Mouse (Mus musculus) c-Kit-negative CD71-positive TER-119-positive erythroid progenitor cells, embryonic 14.5 days (primary cell): ENCODE results near the gene Pbxip1.
"Not testable (repeated sequence)": the region's sequence is repeated elsewhere in the genome, so short reads cannot be mapped to it uniquely, and the experiment has no call there.

Source experiments
- DNase-seq: peaks from one replicate; pipeline ENCODE4 v3.0.0-alpha.2; 2013; ENCODE audit warnings: low read depth, low spot score

Gene Pbxip1

GRCm38 (mm10) chr3:89409701-89410100 is 26.8 kb upstream of the Pbxip1 start:
- DNase-seq = no peak

DNA sequence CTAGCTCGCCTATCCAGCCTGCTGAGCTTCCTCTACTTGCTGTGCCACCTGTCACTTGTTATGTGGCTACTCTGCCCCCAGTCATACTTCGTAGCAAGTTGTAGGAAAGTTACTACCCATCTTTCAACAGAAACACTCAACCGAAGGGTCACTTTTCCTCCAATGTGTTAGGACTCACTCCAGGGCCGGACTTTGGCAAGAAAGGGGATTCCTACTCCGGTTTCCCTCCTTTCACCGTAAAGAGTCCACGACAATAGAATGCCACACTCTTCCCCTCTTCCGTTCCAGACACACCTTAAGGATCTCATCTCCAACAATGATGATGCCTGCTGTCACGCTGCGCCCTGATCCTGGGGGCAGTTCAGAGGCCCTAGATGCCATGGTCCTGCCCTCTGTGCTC is 25.6 kb upstream of the Pbxip1 start:
- DNase-seq = no peak

GRCm38 (mm10) chr3:89411490-89412393 is 24.8 kb upstream of the Pbxip1 start, which contains the start of gene Flad1:
Flad1 (minus strand) TSS chr3:89411870.
- DNase-seq = peak; percentile 100

- no peak for DNase-seq
Measured at GRCm38 (mm10) chr3:89416158-89416557, 20.3 kb upstream of the Pbxip1 start.

GRCm38 (mm10) chr3:89417131-89417530 is 19.4 kb upstream of the Pbxip1 start:
- DNase-seq = no peak

DNA sequence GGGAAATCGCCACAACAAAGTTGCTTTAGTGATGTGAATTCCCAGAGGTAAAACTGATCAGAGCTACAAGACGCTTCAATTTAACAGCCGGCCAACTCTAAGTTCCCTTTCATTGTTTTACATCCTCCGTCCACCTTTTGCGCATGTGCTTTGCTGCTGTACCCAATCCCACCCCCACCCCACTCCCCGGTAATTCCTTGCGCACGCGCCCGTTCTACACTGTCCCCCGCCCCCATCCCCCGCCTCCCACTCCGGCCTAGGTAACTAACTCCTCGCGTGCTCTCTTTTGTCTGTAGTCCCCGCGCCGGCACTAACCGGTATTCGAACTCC is 18.7 kb upstream of the Pbxip1 start:
- no peak for DNase-seq

- DNase-seq = peak; percentile 94
Measured at GRCm38 (mm10) chr3:89418170-89418860, 18.2 kb upstream of the Pbxip1 start, which contains the start of the genes Cks1b and Shc1. Cks1b (minus strand) TSS chr3:89418383. Shc1 (plus strand) TSS chr3:89418443.

DNA sequence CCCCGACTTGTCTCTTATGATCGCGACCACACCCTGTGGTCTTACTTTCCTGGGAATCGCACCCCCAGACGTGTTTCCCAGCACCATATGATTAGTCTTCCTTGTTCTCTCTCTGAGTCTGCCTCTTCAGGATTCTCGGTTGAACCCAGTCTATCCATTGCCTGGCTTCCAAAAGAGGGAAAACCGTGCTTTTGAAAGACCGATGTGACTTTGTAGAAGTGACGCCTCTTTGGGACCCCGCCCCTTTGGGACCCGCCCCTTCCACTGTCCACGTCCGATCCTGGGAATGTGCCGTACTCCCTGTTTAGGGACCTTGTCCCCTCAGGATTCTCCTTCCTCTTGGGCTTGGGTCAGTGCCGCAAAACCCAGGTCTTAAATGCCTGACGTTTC is 17.6 kb upstream of the Pbxip1 start:
- DNase-seq = no peak

DNA sequence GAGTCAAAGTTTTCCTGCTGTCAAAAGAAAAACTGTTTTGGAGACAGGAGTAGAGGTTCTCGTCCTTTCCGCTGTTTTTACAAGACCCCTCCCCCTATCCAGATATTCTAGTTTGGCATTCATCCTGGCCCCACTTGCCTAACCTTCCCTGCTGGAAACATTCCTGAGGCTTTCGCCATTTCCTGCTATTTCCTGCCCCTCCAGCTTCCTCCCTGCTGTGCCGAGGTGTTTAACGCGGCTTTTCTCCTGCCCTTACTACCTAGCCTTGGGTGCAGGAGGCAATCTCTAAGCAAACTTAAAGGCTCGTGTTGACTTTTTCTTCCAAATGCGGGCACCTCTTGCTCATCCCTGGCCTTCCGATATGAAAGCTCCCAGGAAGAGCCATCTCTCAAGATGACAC is 16.9 kb upstream of the Pbxip1 start:
- DNase-seq = no peak

GRCm38 (mm10) chr3:89419981-89420380 is 16.5 kb upstream of the Pbxip1 start:
- no peak for DNase-seq

DNA sequence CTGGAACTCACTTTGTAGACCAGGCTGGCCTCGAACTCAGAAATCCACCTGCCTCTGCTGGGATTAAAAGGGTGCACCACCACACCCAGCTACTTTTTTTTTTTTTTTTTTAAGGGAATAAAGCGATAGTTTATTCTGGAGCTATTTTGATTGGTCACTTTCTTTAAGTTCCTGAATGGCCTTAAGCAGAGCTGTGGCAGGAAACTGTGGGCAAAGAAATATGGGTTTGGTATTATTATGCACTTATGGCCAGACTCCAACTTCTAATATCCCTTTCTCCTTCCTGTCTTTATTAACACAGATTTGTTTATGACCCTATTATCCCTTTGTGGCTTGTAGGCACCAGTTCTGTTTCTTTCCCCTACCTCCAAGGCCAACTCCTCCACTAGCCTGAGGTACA is 16.1 kb upstream of the Pbxip1 start:
- DNase-seq = no peak

DNA sequence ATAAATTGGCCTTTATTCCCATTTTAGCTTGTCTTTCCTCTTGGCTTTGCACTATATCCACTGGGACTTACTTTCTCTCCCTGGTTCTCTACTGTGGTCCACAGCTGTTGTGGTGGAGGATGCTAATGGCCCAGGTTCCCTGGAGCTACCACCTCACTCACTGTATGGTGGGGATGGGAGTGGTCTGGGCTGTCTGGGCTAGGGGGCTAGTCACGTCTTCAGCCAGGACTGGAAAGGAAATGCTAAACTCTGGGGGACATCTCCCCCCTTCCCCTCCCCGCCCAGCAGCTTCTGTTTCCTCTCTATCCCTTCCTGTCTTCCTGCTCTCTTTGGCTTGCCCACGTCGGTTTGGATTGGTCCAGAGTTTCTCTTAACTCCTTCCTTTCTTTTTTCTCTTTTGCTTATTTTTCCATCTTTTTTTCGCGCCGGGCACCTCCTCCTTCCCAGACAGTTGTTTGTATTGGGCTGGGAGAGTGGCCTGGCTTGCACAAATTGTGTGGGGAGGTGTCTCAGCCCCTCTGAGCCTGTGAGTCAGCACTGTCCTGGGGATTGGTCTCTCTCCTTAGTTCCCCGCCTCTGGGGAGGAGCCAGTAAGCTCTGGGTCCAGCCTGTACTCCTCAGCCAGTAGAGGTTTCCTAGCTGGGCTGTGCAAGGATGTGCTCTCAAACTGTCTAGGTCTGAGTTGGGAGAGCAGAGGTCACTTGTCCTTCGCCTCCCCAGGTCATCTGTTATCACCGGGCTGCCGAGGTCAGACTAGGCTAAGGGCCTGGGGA is 15.3 kb upstream of the Pbxip1 start:
- peak; percentile 76 for DNase-seq

DNA sequence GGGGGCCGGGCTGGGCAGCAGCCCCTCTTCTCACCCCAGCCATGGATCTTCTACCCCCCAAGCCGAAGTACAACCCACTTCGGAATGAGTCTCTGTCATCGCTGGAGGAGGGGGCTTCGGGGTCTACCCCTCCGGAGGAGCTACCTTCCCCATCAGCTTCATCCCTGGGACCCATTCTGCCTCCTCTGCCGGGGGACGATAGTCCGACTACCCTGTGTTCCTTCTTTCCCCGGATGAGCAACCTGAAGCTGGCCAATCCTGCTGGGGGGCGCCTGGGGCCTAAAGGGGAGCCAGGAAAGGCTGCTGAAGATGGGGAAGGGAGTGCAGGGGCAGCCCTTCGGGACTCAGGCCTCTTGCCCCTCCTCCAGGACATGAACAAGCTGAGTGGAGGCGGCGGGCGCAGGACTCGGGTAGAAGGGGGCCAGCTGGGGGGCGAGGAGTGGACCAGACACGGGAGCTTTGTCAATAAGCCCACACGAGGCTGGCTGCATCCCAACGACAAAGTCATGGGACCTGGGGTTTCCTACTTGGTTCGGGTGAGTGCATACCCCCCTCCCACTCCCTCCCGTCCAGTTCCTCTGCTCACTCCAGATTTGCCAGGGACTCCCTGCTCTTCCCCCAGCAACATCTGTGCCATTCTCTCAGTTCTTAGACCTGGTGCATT is 14.6 kb upstream of the Pbxip1 start:
- no peak for DNase-seq

- no peak for DNase-seq
Measured at GRCm38 (mm10) chr3:89422556-89423205, 13.8 kb upstream of the Pbxip1 start.

DNA sequence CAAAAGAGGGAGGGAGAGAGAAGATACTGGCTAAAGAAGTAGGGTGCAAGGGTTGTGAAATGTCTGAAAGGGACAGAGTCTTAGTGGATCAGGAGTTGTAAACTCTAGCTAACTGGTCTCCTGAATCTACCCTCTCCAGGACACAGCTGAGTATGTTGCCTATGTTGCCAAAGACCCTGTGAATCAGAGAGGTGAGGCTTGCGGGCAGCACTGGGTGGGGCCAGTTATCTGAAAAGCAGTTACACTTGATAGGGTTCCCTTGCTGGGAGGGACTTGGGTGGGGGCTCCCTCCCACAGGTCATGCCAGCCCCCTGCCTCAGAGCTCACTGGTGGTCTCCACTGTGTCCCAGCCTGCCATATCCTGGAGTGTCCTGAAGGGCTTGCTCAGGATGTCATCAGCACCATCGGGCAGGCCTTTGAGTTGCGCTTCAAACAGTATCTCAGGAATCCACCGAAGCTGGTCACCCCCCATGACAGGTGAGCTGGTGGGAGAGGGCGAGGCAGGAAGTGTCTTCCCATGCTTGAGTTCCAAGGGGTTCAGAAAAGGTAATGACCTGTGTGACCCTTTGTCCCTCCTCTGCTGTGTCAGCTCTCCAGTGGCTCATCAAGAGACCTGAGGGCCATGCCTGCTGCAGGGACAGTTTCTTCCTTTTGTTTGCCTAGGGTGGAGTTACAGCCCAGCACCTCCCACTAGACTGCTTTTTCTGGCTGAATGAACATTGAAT is 11.9 kb upstream of the Pbxip1 start:
- no peak for DNase-seq

GRCm38 (mm10) chr3:89425141-89425525 is 11.4 kb upstream of the Pbxip1 start:
- no peak for DNase-seq

- no peak for DNase-seq
Measured at GRCm38 (mm10) chr3:89425876-89426275, 10.6 kb upstream of the Pbxip1 start.

- not testable (repeated sequence) for DNase-seq
Measured at GRCm38 (mm10) chr3:89429021-89429420, 7.5 kb upstream of the Pbxip1 start.

DNA sequence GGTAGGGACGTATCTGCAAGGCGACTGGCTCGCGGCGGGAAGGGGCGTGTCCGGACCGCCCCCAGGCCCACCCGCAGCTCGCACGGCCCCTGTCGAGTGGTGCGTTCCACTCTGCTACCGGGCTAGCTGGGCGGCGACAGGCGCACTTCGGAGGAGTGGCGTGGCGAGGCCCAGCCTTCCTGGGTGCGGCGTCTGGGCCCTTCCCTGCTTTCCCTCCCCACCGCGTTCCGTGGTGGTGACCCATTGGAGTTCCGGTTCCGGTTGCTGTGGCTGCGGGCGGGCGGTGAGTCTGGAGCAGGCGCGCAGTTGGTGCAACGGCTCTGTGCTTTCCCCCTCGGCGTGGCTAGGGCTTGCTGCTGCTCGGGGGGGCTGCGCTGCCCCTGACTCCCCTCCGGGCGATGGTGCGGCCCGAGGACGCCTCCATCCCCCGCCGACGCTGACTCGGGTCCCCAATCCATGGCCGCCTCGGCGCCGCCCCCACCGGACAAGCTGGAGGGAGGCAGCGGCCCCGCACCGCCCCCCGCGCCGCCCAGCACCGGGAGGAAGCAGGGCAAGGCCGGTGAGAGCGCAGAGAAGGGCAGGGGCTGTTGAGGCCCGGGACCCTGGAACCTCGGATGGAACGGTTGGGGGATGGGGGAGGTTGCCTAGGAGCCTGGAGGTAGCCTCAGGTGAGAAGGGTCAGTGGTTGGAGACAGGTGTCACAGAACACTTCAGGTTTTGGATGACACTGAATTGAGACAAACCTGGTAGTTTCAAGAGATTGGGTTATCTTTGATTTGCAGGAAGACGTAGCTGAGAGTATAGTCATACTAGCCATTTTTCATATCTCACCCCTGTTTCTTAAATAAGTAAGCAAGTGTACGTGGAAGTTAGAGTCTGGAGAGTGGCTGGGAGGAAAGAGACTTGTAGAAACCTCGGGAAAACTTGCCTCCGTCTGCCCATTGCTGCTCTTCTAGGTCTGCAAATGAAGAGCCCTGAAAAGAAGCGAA is 6.0 kb upstream of the Pbxip1 start, which contains the start of gene Pygo2:
TSS of gene Pygo2 (plus strand) at position 44 of the 989 bp plus-strand sequence.
- DNase-seq = peak; percentile 74
